Mouse (Mus musculus): Measurements from ENCODE around the gene Hebp1.

Hebp1 gene

DNA sequence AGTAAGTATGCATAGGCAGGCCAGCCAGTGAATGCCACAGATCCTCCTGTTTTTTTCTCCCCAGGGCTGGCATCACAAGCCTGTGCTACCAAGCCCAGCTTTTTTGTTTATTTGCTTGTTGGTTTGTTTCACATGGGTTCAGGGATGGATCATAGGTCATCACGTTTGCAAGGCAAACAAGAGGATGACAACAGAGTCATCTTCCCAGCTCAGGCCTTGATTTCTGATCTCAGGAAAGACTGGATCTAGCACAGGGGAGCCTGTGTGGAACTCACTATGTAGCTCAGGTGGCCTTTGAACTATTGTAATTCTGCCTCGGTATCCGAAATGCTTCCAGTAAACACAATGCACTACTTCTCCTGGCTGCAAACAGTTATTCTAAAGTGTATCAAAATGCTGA is 35.5 kb downstream of the Hebp1 start:
- DNase-seq (ENCODE audit: low read depth, low spot score) = no peak

DNA sequence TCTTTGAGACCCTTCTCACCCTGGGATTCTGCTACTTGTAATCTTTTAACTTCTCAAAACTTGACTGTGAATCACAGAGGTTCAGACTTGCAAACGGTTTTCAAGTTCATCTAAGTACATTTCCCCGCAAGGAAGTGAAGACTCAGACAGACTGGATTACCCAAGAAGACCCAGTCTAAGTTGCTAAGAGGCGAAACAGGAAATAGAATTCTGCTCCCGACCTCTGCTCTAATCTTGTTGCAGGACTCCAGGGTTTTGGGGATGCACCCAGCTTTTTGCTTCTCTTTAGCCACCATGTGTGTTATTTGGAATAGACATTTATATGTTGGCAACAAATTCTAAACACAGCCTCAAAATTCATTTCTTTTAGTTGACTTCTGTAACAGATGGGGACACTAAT is 36.5 kb downstream of the Hebp1 start:
- DNase-seq (ENCODE audit: low read depth, low spot score) = no peak

DNA sequence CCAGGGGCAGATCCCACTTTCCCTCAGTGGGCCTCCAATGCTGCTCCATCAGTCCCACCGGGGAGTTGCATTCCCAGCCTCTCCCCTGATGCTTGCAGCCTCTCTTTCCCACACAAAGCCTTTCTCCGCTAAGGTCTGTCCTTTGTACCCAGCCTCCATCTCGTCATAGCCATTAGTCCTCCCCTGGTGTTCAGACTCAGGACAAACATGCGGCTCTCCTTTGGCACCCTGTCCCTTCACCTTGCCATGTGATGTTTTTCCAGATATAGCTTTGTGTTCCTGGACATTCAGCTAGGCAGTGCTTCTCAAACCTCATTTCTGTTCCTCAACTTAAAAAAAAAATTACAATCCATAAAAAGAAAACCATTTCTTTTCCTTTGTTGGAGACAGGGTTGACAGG is 39.3 kb downstream of the Hebp1 start:
- DNase-seq (ENCODE audit: low read depth, low spot score) = no peak

DNA sequence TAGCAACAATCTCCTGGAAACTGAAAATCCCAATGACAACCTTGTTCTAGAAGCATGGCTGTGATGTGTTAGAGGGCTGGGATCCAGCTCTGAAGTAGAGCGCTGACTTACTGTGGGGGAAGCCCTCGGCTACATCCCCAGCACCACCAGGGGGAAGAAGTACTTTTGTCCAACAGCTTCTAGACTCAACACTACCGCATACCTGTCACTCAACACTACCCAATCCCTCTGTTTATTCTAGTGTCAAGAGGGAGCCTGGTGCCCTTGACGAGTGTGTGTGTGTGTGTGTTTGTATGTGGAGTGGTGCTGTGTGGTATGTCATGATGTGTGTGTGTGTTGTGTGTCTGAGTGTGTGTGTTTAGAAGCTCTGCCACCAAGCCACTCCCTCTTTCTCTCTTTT is 40.3 kb downstream of the Hebp1 start:
- no peak for DNase-seq (ENCODE audit: low read depth, low spot score)

DNA sequence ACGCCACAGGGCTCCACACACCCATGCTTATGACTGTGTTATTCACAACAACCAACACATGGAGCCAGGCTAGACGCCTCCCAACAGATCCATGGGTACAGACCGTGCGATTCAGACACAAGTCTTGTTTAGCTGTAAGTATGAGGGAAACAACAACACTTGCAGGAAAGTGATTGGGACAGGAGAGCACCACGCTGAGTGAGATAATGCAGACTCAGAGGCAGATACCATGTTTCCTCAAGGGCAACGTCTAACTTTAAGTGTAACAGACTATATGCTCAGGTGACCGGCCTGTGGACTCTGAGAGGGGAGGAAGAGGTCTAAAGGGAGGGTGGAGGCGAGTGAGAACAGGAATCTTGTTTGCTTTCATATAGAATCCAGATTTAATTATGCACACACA is 41.2 kb downstream of the Hebp1 start:
- DNase-seq (ENCODE audit: low read depth, low spot score) = no peak

DNA sequence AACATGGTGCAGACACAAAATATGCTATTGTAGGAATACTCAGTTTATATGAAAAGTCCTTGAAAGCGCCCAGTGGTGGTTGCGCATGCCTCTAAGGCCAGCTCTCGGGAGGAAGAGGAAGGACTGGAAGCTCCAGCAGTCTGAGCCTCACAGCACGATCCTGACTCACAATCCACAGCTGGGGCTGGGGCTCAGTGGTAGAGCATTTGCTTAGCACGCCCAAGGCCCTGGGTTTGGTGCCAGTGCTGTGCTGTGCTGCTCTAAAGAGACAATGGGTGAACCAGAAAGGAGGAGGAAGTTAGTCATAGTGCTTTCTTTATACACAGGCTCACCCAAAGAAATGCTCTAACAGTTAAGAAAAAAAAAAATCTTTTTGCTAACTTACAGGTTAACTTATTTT is 44.1 kb downstream of the Hebp1 start:
- DNase-seq (ENCODE audit: low read depth, low spot score) = no peak

DNA sequence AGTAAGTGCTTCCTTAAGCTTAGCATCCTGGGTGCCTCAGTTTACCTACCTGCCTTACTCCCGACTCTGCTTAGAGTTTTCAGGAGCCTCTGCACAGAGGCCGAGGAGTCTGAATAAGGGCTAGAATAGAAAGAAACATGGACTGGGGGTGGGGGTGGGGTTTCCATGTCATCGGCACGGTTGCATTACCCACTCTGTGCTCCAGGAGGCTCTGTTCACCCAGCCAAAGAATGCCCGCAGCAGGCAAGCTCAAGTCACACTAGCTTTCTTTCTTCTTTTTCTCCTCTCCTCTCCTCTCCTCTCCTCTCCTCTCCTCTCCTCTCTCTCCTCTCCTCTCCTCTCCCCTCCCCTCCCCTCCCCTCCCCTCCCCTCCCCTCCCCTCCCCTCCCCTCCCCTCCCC is 47.5 kb downstream of the Hebp1 start:
- DNase-seq (ENCODE audit: low read depth, low spot score) = no peak

DNA sequence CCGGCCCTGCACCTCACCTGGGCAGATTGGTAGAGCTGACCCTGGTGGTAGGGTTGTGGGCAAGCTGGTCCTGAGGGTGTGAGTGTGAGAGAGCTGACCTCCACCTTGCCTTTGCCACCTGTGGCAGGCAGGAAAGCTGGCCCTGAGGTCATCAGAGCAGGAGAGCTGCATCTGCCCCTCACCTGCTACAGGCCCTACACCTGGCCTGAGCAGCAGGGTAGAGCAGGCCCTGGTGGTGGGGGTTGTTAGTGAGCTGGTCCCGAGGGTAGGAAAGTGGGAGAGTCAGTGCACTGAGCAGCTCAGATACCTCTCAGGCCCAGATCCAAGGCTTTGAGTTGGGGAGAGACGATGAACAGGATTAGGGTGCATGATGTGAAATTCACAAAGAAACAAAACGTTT is 48.1 kb downstream of the Hebp1 start:
- no peak for DNase-seq (ENCODE audit: low read depth, low spot score)

DNA sequence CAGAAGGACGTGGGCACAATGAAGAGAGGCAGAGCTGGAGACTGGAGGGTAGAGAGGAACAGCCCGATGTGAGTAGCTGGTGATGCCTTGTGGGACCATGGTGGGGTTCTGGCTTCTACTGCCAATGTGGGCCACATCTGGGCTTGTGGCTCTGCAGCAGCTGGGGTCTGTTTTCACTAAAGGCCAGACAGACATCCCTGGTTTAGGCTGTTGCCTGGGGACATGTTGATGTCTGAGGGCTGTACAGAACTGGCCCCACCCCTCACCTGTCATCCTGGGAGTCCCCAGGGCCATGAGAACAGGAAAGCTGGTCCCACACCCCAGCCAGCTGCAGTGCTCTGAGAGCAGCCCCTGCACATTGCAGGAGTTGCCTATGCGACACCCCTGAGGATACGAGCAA is 48.6 kb downstream of the Hebp1 start:
- no peak for DNase-seq (ENCODE audit: low read depth, low spot score)

DNA sequence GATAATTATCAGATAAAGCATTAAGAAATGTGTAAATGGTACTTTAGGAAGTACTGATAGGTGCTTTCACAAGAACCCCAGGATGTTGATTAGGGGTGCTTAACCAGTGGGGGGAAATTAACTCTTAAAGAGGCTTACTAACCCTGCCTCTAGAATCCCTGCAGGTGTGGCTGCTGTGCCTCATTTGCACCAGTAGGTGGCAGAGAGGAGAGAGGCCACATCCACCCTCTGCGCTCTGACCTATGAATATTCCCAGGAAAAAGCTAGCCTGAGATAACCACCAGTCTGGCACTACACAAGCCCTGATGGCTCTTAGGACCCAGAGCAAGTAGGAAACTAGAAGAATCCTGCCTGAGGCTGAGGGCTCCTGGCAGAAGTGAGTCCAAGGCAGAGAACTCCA is 49.3 kb downstream of the Hebp1 start:
- DNase-seq (ENCODE audit: low read depth, low spot score) = no peak

DNA sequence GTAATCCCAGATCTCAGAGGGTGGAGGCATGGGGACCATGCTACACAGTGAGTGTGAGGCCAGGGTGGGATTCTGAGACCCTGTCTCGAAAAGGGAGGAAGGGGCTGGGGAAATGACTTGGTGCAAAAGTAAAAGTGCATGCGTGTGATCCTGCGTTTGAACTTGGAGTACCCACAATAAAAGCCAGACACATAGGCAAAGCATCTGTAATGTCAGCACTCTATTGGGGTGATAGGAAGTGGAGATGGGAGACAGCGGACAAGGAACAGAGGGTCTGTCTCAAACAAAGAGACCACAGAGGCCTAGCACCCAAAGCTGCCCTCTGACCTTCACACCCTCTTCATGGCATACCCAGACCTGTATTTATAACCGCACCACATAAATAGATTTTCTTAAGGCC is 51.8 kb downstream of the Hebp1 start:
- no peak for DNase-seq (ENCODE audit: low read depth, low spot score)

DNA sequence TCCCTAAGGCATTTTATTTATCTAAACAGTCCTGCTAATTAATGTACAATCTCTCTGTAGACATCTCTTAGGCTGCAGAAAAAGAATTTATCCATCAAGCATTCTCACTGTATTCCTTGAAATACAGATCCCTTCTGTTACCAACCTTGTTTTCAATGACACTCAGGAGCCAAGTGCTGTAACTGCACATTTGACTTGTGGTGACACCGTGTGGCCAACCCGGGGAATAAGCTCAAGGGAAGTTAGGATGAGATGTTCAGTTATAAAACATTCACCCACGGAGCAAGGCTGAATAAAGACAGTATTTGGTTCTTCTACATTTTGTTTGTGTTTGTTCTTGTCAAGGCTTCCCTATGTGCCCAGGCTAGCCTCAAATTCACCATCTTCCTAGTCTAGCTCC is 53.3 kb downstream of the Hebp1 start:
- DNase-seq (ENCODE audit: low read depth, low spot score) = peak; percentile 35

DNA sequence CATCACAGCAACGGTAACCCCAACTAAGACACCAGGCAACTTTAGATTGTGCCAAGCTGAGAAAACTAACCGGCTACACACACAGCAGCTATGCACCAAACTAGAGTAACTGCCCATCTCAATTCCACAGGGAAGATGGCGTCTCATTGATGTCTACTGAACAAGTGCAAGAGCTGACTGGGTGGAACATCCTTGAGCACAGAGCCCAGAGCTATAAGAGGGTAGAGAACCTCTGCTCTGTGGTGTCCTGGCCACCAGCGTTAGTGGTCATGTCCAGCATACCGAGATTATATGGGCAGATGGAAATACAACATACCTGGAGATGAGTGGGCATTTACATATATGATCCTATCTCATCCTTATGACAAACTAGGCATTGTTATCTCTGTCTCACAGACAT is 54.7 kb downstream of the Hebp1 start:
- no peak for DNase-seq (ENCODE audit: low read depth, low spot score)

DNA sequence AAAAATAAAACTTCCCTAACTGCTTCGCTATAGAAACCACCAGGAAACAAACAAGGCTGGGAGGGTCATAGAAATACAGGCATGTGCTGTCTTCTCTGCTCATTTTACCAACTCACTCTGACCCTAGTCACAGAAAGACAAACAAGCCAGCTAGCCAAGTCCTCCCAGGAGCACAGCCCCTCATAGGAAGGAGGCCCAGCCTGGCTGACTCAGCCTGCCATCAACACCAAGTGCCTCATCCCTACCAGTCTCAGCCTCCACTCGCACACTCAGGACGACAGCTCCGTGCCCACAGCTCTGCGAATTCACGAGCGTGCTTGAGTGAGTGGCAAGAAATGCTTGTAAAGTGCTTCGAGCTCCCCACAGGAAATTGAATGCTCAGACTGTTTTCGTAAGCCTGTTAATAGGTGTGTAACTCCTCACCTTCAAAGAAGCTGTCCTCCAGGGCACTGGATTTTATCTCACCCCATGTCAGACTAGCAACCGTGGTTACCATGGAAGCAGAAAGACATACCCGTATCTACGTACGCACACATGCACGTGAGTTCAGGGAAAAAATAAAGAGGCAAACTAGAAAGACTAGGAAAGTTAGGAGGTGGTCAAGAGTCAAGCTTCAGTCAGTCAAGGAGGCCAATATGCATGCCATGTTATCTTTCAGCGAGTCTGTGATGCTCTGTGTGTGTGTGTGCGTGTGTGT is 56.2 kb downstream of the Hebp1 start:
- DNase-seq (ENCODE audit: low read depth, low spot score) = no peak

DNA sequence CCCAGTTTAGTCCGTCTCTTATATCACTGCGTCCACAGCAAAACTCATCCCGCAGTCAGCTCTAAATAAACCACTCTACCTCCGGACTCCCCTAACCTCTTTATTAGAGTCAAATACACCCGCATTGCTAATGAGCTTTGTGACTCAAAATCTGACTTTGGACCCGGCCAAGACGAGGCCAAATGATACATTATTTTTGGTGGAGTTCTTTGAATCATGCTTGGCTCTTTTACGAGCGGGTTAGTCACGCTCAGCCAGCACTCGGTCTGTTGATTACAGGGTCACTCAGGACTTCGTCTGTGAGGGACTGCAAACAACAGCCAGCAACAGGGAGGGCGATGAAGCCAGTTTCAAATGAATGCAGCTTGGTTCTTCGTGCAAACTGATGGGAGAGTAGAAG is 59.1 kb downstream of the Hebp1 start:
- peak; percentile 29 for DNase-seq (ENCODE audit: low read depth, low spot score)

DNA sequence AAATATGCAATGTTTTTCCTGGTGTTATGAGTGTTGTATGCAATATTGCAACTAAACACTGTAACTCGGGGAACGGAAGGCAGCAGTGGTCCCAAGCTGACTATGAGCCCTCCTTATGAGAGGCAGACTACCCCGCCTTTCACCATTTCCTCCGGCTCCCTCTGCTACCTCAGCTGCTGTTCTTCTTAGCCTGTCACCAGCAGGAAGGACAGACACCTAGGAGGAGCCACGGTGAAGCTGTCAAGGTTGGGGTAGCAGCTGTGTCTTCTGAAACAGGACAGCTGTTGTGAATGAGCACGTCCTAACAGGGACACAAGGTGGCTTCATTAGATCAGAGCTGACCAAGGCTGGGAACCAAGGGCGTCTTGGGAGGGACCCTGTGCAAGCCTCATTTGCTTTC is 59.6 kb downstream of the Hebp1 start:
- DNase-seq (ENCODE audit: low read depth, low spot score) = no peak

DNA sequence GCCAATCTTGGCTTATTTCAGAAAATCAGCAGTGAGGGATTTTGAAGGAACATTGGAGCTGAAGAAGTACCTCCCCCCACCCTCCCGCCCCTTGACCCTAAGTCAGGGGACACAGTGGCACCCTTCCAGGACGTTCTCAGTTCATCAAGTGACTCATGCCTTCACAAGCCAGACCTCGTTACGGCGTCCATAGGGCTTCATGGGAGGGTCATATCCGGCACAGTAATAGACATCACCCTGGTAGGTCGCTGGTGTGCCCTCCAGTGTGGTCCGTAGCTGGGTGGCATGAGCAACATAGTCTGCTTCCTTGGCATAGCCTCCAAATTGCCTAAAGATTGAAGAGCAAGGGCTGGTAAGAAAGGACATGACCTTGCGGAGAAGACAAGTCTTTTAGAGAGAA is 60.1 kb downstream of the Hebp1 start:
- no peak for DNase-seq (ENCODE audit: low read depth, low spot score)

DNA sequence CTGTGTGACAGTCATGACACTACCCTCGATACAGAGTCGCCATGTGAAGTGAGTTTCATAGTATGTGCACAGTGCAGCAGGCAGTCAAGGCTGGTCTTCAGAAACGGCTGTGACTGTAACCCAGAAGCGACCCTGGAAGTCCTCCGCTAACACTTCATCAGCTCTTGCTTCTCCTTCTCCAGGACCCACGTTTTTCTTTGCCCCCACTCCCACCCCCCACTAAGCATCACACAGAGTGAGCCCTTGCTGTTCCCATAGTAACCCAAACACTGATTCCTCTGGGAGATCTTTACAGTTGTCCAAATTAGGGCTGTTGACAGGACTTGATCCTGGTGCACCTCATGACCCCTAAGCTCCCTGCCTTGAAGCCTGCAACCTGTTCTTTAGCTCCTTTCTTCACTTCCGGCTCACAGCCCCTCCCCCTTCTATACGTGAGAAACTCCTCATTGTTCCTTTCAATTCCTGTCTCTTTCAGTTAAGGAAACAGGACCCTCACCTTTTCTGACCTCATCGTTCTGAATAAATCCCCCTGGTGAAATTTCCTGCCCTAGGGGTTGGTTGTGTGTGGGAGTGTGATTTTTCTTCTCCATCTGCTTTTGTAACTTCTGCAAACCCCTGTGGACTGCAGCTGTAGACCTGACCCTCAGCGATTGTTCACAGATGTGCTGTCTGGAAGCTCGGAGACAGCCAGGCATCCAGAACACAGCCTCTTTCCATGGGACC is 61.2 kb downstream of the Hebp1 start:
- peak; percentile 61 for DNase-seq (ENCODE audit: low read depth, low spot score)

DNA sequence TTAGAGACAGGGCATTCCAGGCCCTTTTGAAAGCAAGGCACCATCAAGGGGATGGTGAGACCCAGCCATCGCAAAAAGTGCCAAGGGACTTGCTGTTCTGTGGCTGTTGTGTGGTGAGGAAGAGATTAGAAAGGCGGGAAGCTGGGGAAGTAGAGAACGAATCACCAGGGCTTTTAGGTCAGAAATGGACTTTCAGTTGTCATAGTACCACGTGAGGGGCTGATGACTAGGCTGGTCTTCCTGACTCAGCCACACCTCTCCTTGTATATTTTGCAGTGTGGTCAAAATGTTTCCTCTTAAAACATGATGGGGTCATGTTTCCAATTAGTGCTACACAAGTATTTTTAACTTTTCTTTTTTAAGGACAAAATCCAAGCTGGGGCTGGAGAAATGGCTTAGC is 62.1 kb downstream of the Hebp1 start:
- no peak for DNase-seq (ENCODE audit: low read depth, low spot score)

DNA sequence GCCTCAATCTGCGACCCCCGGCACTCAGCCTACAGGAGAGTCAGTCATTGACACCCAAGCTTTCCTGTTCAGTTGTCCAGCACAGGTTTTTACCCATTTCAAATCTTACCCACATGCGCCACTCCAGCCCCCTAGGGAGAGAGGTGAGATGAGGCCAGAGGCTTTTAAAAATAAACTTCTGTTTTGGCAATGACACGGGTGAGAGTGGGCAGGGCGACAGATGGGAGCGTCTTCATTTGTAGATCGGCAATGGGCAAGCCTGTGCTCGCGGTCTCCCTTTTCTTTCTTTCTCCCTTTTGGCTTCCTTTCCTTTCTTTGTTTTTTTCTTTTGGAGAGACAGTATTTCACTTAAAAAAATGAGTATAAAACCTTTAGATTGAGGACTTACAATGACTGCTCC is 64.3 kb downstream of the Hebp1 start:
- no peak for DNase-seq (ENCODE audit: low read depth, low spot score)

DNA sequence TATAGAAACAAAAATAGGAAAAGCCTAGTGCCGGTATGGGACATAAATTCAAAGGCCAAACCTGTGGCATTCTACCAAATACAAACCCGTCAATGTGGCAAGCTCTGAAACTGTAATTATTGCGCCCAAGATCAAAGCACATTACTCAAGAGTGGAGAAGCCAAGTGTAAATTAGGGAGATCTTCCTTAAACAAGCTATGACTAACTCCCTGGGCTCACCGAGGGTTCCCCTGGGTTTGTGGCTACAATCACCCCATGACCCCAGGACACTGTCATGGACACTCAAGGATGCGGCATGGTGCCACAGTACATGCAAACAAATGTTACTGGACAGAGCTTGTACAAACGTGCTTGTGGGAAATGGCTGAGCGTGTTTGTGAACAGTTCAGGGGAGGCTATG is 64.7 kb downstream of the Hebp1 start:
- DNase-seq (ENCODE audit: low read depth, low spot score) = no peak

DNA sequence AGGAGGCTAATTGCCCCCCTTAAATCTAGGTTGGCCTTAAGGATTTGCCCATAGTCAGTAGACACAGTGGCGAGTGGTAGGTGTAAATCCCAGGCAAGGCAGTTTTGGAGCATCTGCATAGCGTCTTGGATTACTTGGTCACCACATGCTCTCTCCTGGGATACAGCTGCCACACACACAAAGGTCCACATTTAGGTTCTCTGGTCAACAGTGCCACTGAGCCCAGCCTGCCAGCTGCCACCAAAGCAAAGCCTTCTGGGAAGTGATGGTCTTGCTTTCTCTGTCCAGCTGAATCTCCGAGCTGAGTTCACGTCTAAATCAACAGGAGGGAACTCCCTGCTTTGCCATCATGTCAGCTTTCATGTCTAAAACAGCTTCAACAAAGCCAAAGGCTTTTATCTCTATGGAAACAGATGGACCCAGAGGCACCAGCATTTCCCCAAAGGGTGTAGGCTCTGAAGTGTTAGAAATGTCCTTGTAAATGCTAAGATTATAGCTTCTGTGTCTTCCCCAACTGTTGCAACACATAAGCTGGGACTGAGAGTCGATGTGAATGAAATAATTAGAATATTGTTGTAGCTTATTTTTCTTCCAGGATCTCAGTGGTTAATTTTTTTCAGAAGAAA is 73.0 kb downstream of the Hebp1 start:
- DNase-seq (ENCODE audit: low read depth, low spot score) = no peak

DNA sequence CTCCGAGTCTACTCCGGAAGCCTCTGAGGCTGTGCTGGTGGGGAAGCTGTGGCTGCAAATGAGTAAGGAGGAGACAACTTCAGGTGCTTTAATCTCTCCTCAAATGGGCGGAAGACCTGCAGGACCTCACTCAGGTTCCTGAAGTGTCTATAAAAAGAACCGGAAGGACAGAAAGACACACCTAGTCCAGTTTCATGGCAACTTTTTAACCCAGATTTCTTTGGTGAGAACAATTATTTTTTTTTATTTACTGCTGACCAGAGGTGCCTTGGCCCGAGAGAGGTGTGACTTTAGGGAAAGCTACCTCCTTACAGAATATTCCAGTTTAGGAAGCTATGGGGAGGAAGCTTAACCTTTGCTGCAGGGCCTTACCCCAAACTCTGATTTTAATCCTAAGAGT is 79.6 kb downstream of the Hebp1 start, which contains the start of gene Gprc5d:
Gene Gprc5d (minus strand): TSS at position 101 of the 400 bp plus-strand sequence.
- DNase-seq (ENCODE audit: low read depth, low spot score) = no peak
